Mouse (Mus musculus) liver, embryonic 14.5 days (tissue): Measurements from ENCODE around the gene Cmtr1. TPM values are rescaled to one million over a fixed set of nuclear protein-coding genes. Genes with fewer than 3 reads are reported as not detected.

Experiments
- ATAC-seq: fragments of 200-750 bp; cut with Nextera tagmentation; 2 replicates; pipeline ENCODE4 v1.8.0; 2017; ENCODE audit warnings: moderate number of reproducible peaks, mild to moderate bottlenecking, moderate library complexity; ENCODE audit not compliant: insufficient read depth
- DNase-seq, 3 experiments: peaks; one replicate each; pipeline ENCODE4 v3.0.0-alpha.2; 2012 to 2013; ENCODE audit warnings: low read depth in 3 of 3, low spot score in 3 of 3
- H3K27ac ChIP-seq: fragments of 300-500 bp; sonication (generic); 2 replicates; pipeline ENCODE4 v1.5.1; 2014; ENCODE audit warnings: moderate library complexity, mild to moderate bottlenecking, control low read depth, inconsistent platforms
- H3K27me3 ChIP-seq: fragments of 300-500 bp; sonication (generic); 2 replicates; pipeline ENCODE4 v1.6.1; 2014; ENCODE audit warnings: mild to moderate bottlenecking, low read length, moderate library complexity; ENCODE audit not compliant: control insufficient read depth, insufficient read depth
- H3K36me3 ChIP-seq: fragments of 300-500 bp; sonication (generic); replicated peaks from 2 replicates; pipeline ENCODE4 v1.6.1; 2014; ENCODE audit warnings: low read depth; ENCODE audit not compliant: control insufficient read depth, insufficient read depth
- H3K4me1 ChIP-seq, 2 experiments: fragments of 200-500 bp in 1 of 2; fragments of 300-500 bp in 1 of 2; sonication (generic) in 1 of 2; replicated peaks; 2 replicates each; pipeline ENCODE4 v1.6.1; 2012 to 2014; ENCODE audit warnings: antibody characterized with exemption in 1 of 2, inconsistent platforms in 1 of 2, low read length in 1 of 2; ENCODE audit not compliant: control insufficient read depth in 2 of 2, insufficient read depth in 2 of 2
- H3K4me2 ChIP-seq: fragments of 300-500 bp; sonication (generic); 2 replicates; pipeline ENCODE4 v1.6.1; 2014; ENCODE audit warnings: low read depth, mild to moderate bottlenecking, control low read depth, moderate library complexity
- H3K4me3 ChIP-seq, 2 experiments: fragments of 200-500 bp in 1 of 2; fragments of 300-500 bp in 1 of 2; sonication (generic) in 1 of 2; 2 replicates each; pipeline ENCODE4 v1.5.1; 2012 to 2014; ENCODE audit warnings: low read depth in 2 of 2, low read length in 2 of 2, mild to moderate bottlenecking in 2 of 2, control low read depth in 1 of 2, inconsistent platforms in 1 of 2, moderate library complexity in 1 of 2; ENCODE audit not compliant: insufficient read depth in 1 of 2
- H3K9ac ChIP-seq: fragments of 300-500 bp; sonication (generic); replicated peaks from 2 replicates; pipeline ENCODE4 v1.6.1; 2014; ENCODE audit warnings: mild to moderate bottlenecking, control low read depth, moderate library complexity
- H3K9me3 ChIP-seq: fragments of 300-500 bp; sonication (generic); 2 replicates; pipeline ENCODE4 v1.6.1; 2016; ENCODE audit warnings: low read length, mixed read lengths; ENCODE audit not compliant: control insufficient read depth
- CTCF ChIP-seq: IDR thresholded peaks from 2 replicates; pipeline ENCODE4 v1.5.1; 2016; ENCODE audit warnings: antibody characterized with exemption, low read depth, control low read depth
- EP300 ChIP-seq: IDR thresholded peaks from 2 replicates; pipeline ENCODE4 v1.6.1; 2016; ENCODE audit warnings: antibody characterized with exemption, low read depth
- WGBS: fragments of 180-500 bp; shearing (Covaris S2); extraction: QIAGEN DNeasy Blood & Tissue Kit; methylation state at CpG from one replicate; pipeline ENCODE4 v1.1.7; 2014; ENCODE audit not compliant: insufficient replicate concordance; 5-methylcytosine and 5-hydroxymethylcytosine counted together
- polyA plus RNA-seq, 2 experiments: library from polyadenylated mRNA; depleted of rRNA in 1 of 2; stranded (reverse) in 1 of 2; unstranded in 1 of 2; fragments of >200 nt; fragmentation: Nextera tagmentation in 1 of 2; extraction: Ambion mirVana in 1 of 2; gene quantifications; 2 replicates each; pipeline versions ENCODE4 v1.2.1 to v1.2.3; 2012 to 2014

Gene Cmtr1
- polyA plus RNA-seq, 2 experiments, result 14.9 to 55.9 TPM

DNA sequence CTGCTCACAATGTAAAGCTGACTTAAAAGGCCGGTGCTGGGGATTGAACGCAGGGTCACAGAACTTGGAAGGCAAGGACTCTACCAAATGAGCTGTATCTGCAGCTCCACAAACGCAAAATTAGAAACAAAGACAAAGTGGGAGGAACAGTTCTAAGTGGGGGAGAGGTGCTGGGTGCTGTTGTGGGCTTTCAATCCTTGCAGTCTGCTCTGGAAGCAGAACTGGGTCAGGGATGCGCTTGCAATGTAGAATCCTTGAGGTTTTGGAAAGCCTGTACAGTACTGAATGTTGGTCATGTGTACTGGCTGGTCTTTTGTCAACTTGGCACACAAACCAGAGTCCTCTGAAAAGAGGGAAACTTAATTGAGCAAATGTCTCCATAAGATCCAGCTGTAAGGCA, 44.8 kb upstream of the Cmtr1 start:
- Histone ChIP-seq H3K27ac (no peak overlapping the region), H3K4me3 (peak overlapping the region; percentile 76 to 89)
- no peak for TF ChIP-seq CTCF
- TF ChIP-seq EP300, result no peak

GRCm38 (mm10) chr17:29619231-29619630, 41.2 kb upstream of the Cmtr1 start:
- Histone ChIP-seq H3K9me3 (no peaks in the 10 kb centered on the region), H3K27me3 (no peaks in the 10 kb centered on the region), H3K4me3 (no peak overlapping the region), H3K4me1 (peaks cover 8 to 14% of the 10 kb centered on the region in 2 experiments), H3K9ac (no peak overlapping the region), H3K4me2 (no peak overlapping the region), H3K36me3 (peaks cover 48% of the 10 kb centered on the region), H3K27ac (no peak overlapping the region)
- DNase-seq (no peak), ATAC-seq (no peak)
- TF ChIP-seq EP300, result no peak
- no peak for TF ChIP-seq CTCF
- WGBS, result 71% methylated on average over 3 of the region's 3 CpGs

More for the DNA sequence above, 44.8 kb upstream of the Cmtr1 start:
- peaks cover 8 to 21% of the 10 kb centered on the region in 2 experiments for H3K4me1 ChIP-seq
- ATAC-seq (no peak), DNase-seq (no peak)
- H3K27me3 ChIP-seq, result no peaks in the 10 kb centered on the region
- peak overlapping the region; percentile 84 for H3K9ac ChIP-seq
- peaks cover 17% of the 10 kb centered on the region for H3K36me3 ChIP-seq
- WGBS, result 13% methylated on average over 4 of the region's 4 CpGs
- H3K4me2 ChIP-seq, result peak overlapping the region; percentile 84
- no peaks in the 10 kb centered on the region for H3K9me3 ChIP-seq

- Histone ChIP-seq H3K9me3 (no peaks in the 10 kb centered on the region), H3K4me3 (no peak overlapping the region), H3K4me2 (no peak overlapping the region), H3K27ac (no peak overlapping the region), H3K9ac (no peak overlapping the region), H3K4me1 (no peaks in the 10 kb centered on the region; a peak in 1 of 4 replicates), H3K36me3 (peaks cover 85% of the 10 kb centered on the region), H3K27me3 (no peaks in the 10 kb centered on the region)
- DNase-seq (no peak), ATAC-seq (no peak)
- TF ChIP-seq EP300, result no peak
- TF ChIP-seq CTCF, result no peak
- 86% methylated on average over 8 of the region's 8 CpGs for WGBS
Measured at GRCm38 (mm10) chr17:29623488-29623887, 36.9 kb upstream of the Cmtr1 start.

- Histone ChIP-seq H3K9me3 (no peaks in the 10 kb centered on the region), H3K4me2 (no peak overlapping the region), H3K4me1 (peaks cover 10 to 14% of the 10 kb centered on the region in 2 experiments), H3K9ac (no peak overlapping the region), H3K27me3 (no peaks in the 10 kb centered on the region), H3K4me3 (no peak overlapping the region), H3K27ac (no peak overlapping the region), H3K36me3 (peaks cover 79% of the 10 kb centered on the region)
- ATAC-seq (no peak), DNase-seq (no peak)
- TF ChIP-seq CTCF (no peak), EP300 (no peak)
- 87% methylated on average over 9 of the region's 9 CpGs for WGBS
Measured at GRCm38 (mm10) chr17:29627285-29627684, 33.1 kb upstream of the Cmtr1 start.

DNA sequence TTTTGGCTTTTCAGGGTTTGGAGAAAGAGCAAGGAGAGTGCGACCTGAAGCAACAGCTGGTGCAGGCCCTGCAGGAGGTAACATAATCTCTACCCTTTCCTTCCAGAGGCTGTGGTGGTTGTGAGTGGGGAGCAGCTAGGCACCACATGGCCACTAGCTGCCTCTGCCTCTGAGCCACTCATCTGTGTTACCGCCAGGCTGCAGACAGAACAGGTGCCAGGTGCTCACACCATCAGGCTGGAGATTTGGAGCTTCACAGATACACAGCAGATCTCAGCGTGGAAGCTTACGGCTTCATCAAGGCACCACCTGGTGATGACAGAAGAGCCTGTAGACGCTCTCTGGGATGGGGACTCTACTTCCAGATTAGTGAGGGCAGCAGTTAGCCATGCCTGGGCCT, 31.4 kb upstream of the Cmtr1 start:
- H3K27ac ChIP-seq, result peak overlapping the region; percentile 51
- no peak overlapping the region for H3K9ac ChIP-seq
- DNase-seq (no peak), ATAC-seq (no peak)
- 79% methylated on average over 5 of the region's 5 CpGs for WGBS
- H3K4me3 ChIP-seq, result no peak overlapping the region
- TF ChIP-seq CTCF (no peak), EP300 (no peak)
- H3K9me3 ChIP-seq, result no peaks in the 10 kb centered on the region
- peaks cover 72% of the 10 kb centered on the region for H3K36me3 ChIP-seq
- peaks cover 10 to 14% of the 10 kb centered on the region in 2 experiments for H3K4me1 ChIP-seq
- H3K4me2 ChIP-seq, result no peak overlapping the region
- no peaks in the 10 kb centered on the region for H3K27me3 ChIP-seq
